Mouse (Mus musculus): Measurements from ENCODE around the gene Cep170b. TPM values are rescaled to one million over a fixed set of nuclear protein-coding genes. Genes with fewer than 3 reads are reported as not detected.

Cep170b gene
- polyA plus RNA-seq, 1 experiment from 2014 or later: 6.1 TPM

DNA sequence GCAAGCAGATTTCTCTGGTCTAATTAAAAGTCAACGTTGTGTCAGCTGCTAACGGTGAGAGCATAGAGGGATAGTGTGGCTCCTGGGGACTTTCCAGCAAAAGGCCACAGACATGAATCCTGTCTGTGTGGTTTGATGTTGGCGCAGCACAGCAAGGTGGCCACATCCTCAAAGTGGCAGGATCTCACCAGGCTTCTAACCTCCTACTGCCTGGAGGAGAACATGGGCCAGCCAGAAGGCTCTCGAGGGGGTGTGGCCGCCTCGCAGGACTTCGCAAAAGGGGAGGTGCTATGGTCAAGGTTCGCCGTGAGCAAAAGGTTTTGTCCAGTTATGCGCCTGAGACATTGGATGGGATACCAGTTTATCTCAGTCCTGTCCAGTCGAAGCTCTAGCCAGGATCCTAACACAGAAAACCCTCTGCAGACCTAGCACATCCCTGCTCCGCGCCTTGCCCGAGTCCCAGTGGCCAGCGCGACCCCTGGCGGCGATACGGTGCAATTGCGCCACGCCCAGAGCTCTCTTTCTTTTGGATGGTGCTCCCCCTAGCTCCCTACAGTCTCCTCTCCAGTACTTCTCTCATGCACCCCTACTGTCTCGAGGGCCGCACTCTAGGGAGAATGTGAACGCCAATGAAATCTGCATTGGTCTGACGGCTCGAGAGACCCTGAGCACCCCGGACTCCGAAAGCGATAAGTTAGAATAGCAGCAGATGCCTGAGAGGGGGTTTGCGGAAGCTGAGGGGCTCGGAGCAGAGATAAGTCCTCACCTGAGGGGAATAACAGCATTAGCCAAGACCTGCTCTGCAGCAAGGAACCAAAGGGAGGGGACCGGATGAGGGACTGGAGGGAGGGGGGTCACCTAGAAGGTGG is 13.3 kb upstream of the Cep170b start:
- H3K9me3 ChIP-seq (ENCODE audit: control insufficient read depth, low read length): no peaks in the 10 kb centered on the region
- H3K36me3 ChIP-seq (ENCODE audit: control insufficient read depth, insufficient read depth, low read length): no peaks in the 10 kb centered on the region
- H3K4me2 ChIP-seq (ENCODE audit: low read length): peak overlapping the region; percentile 59
- peaks cover 24% of the 10 kb centered on the region for H3K27me3 ChIP-seq (ENCODE audit: control insufficient read depth, insufficient read depth, low read length)
- H3K4me1 ChIP-seq (ENCODE audit: control insufficient read depth in 2 of 2, insufficient read depth in 2 of 2, low read length in 2 of 2): peaks cover 4 to 13% of the 10 kb centered on the region in 2 experiments; a peak in 3 of 4 replicates
- ATAC-seq (ENCODE audit: insufficient number of reproducible peaks, insufficient read depth, low FRiP score, low read depth): peak; percentile 46
- 9% methylated on average over 32 of the region's 32 CpGs for WGBS
- H3K9ac ChIP-seq (ENCODE audit: low read length): peak overlapping the region; percentile 46; the same call in 1 of the 2 replicates
- H3K4me3 ChIP-seq (ENCODE audit: control insufficient read depth in 1 of 2, insufficient read depth in 1 of 2, low read depth in 1 of 2, low read length in 2 of 2): peak overlapping the region; percentile 19 to 21; a peak in 3 of 4 replicates
- no peak overlapping the region for H3K27ac ChIP-seq (replicated peaks in 1 of 2; ENCODE audit: control insufficient read depth in 1 of 2, insufficient read depth in 1 of 2, low read depth in 2 of 2, low read length in 2 of 2)

DNA sequence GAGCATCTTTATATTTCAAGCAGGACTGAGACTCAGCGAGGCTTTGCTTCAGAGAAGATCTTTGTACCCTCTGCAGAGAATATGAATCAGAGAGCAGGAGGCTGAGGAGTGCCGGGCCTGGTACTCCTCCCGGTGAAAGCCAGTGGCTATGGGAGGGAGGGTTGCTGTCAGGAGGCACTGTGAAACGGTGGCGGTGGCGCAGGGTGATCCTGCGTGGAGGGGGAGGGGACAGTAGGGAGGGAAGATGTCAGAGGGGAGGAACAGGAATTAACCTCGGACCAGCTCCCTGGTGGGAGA is 12.7 kb upstream of the Cep170b start:
- Histone ChIP-seq H3K4me1 (ENCODE audit: control insufficient read depth in 2 of 2, insufficient read depth in 2 of 2, low read length in 2 of 2) (peaks cover 4 to 13% of the 10 kb centered on the region in 2 experiments; a peak in 3 of 4 replicates), H3K27me3 (ENCODE audit: control insufficient read depth, insufficient read depth, low read length) (peaks cover 21% of the 10 kb centered on the region), H3K27ac (replicated peaks in 1 of 2; ENCODE audit: control insufficient read depth in 1 of 2, insufficient read depth in 1 of 2, low read depth in 2 of 2, low read length in 2 of 2) (no peak overlapping the region), H3K36me3 (ENCODE audit: control insufficient read depth, insufficient read depth, low read length) (no peaks in the 10 kb centered on the region), H3K4me3 (ENCODE audit: control insufficient read depth in 1 of 2, insufficient read depth in 1 of 2, low read depth in 1 of 2, low read length in 2 of 2) (no peak overlapping the region), H3K9me3 (ENCODE audit: control insufficient read depth, low read length) (no peaks in the 10 kb centered on the region), H3K9ac (ENCODE audit: low read length) (no peak overlapping the region), H3K4me2 (ENCODE audit: low read length) (peak overlapping the region; percentile 59)
- 0 out of 2 replicates have a peak, but pooled peaks have one; percentile 2 for ATAC-seq (ENCODE audit: insufficient number of reproducible peaks, insufficient read depth, low FRiP score, low read depth)
- 6% methylated on average over 8 of the region's 8 CpGs for WGBS

DNA sequence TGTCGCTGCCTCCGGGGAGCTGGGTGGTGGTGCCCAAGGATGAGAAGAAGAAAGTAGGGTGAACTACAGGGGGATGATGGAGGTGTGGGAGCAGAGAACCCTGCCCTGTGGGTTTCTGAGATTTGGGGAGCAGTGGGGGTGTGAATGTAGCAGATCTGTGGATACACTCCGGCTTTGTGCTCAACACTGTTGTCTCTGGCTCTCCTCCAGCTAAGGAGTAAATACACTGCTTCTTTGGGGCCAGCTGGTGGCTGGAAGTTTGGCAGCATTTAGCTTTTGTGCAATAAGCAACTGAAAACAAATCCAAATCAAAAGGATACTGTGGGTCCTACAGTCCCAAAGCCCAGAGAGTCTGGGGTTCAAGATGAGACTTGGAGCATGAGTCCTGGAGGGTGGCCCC is 6.3 kb upstream of the Cep170b start:
- ATAC-seq (ENCODE audit: insufficient number of reproducible peaks, insufficient read depth, low FRiP score, low read depth): no peak
- no peak overlapping the region for H3K9ac ChIP-seq (ENCODE audit: low read length)
- peaks cover 4 to 8% of the 10 kb centered on the region in 2 experiments; a peak in 2 of 4 replicates for H3K4me1 ChIP-seq (ENCODE audit: control insufficient read depth in 2 of 2, insufficient read depth in 2 of 2, low read length in 2 of 2)
- H3K36me3 ChIP-seq (ENCODE audit: control insufficient read depth, insufficient read depth, low read length): no peaks in the 10 kb centered on the region
- 54% methylated on average over 3 of the region's 3 CpGs for WGBS
- no peak overlapping the region for H3K27ac ChIP-seq (replicated peaks in 1 of 2; ENCODE audit: control insufficient read depth in 1 of 2, insufficient read depth in 1 of 2, low read depth in 2 of 2, low read length in 2 of 2)
- no peak overlapping the region for H3K4me3 ChIP-seq (ENCODE audit: control insufficient read depth in 1 of 2, insufficient read depth in 1 of 2, low read depth in 1 of 2, low read length in 2 of 2)
- H3K4me2 ChIP-seq (ENCODE audit: low read length): no peak overlapping the region
- H3K27me3 ChIP-seq (ENCODE audit: control insufficient read depth, insufficient read depth, low read length): 0 out of 2 replicates have a peak, but pooled peaks cover 4% of the 10 kb centered on the region
- H3K9me3 ChIP-seq (ENCODE audit: control insufficient read depth, low read length): no peaks in the 10 kb centered on the region

DNA sequence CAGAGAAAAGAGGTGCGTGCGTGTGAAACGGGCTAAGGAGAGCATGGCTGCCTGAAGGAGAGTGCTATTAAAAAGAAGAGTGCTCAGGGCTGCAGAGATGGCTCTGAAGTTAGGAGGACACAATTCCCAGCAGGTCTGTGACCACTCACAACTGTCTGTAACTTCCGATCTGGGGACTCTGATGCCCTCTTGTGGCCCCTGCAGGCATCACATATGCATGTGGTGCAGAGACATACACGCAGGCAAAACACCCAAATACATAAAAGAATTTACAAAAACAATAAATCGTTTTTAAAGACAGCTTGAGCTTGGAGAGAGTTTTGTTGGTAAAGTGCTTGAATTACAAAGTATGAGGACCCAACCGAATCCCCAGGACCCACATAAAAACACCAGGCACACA is 3.1 kb upstream of the Cep170b start:
- WGBS: 30% methylated on average over 7 of the region's 7 CpGs
- no peaks in the 10 kb centered on the region for H3K36me3 ChIP-seq (ENCODE audit: control insufficient read depth, insufficient read depth, low read length)
- H3K9ac ChIP-seq (ENCODE audit: low read length): no peak overlapping the region
- H3K4me3 ChIP-seq (ENCODE audit: control insufficient read depth in 1 of 2, insufficient read depth in 1 of 2, low read depth in 1 of 2, low read length in 2 of 2): no peak overlapping the region
- 0 out of 2 replicates have a peak, but pooled peaks cover 3% of the 10 kb centered on the region for H3K27me3 ChIP-seq (ENCODE audit: control insufficient read depth, insufficient read depth, low read length)
- peaks cover 5 to 13% of the 10 kb centered on the region in 2 experiments; a peak in 3 of 4 replicates for H3K4me1 ChIP-seq (ENCODE audit: control insufficient read depth in 2 of 2, insufficient read depth in 2 of 2, low read length in 2 of 2)
- no peak overlapping the region for H3K4me2 ChIP-seq (ENCODE audit: low read length)
- no peak for ATAC-seq (ENCODE audit: insufficient number of reproducible peaks, insufficient read depth, low FRiP score, low read depth)
- no peak overlapping the region for H3K27ac ChIP-seq (replicated peaks in 1 of 2; ENCODE audit: control insufficient read depth in 1 of 2, insufficient read depth in 1 of 2, low read depth in 2 of 2, low read length in 2 of 2)
- H3K9me3 ChIP-seq (ENCODE audit: control insufficient read depth, low read length): no peaks in the 10 kb centered on the region

DNA sequence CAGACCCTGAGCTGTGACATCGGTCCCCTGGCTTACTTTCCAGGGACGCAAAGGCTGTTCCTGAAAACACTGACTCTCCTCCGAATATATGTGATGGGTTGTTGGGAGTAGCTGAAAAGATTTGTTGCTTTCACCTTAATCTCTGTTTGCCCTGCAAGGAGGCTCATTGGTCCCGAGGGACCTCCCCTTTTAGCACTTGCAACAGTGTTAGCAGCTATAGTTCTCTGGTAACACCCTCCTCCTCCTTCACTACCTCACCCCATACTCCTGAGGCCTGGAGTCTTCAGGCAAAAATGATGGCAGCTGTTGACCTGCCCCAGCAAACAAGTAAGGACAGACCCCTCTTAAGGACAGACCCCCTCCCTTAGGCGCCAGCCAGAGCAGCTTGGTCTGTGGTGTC is 1.3 kb upstream of the Cep170b start:
- no peaks in the 10 kb centered on the region for H3K36me3 ChIP-seq (ENCODE audit: control insufficient read depth, insufficient read depth, low read length)
- ATAC-seq (ENCODE audit: insufficient number of reproducible peaks, insufficient read depth, low FRiP score, low read depth): no peak
- H3K9ac ChIP-seq (ENCODE audit: low read length): no peak overlapping the region
- no peak overlapping the region for H3K4me2 ChIP-seq (ENCODE audit: low read length)
- no peaks in the 10 kb centered on the region for H3K9me3 ChIP-seq (ENCODE audit: control insufficient read depth, low read length)
- peaks cover 5 to 11% of the 10 kb centered on the region in 2 experiments; a peak in 3 of 4 replicates for H3K4me1 ChIP-seq (ENCODE audit: control insufficient read depth in 2 of 2, insufficient read depth in 2 of 2, low read length in 2 of 2)
- no peak overlapping the region for H3K27ac ChIP-seq (replicated peaks in 1 of 2; ENCODE audit: control insufficient read depth in 1 of 2, insufficient read depth in 1 of 2, low read depth in 2 of 2, low read length in 2 of 2)
- 57% methylated on average over 5 of the region's 5 CpGs for WGBS
- H3K4me3 ChIP-seq (ENCODE audit: control insufficient read depth in 1 of 2, insufficient read depth in 1 of 2, low read depth in 1 of 2, low read length in 2 of 2): no peak overlapping the region
- 0 out of 2 replicates have a peak, but pooled peaks cover 3% of the 10 kb centered on the region for H3K27me3 ChIP-seq (ENCODE audit: control insufficient read depth, insufficient read depth, low read length)

DNA sequence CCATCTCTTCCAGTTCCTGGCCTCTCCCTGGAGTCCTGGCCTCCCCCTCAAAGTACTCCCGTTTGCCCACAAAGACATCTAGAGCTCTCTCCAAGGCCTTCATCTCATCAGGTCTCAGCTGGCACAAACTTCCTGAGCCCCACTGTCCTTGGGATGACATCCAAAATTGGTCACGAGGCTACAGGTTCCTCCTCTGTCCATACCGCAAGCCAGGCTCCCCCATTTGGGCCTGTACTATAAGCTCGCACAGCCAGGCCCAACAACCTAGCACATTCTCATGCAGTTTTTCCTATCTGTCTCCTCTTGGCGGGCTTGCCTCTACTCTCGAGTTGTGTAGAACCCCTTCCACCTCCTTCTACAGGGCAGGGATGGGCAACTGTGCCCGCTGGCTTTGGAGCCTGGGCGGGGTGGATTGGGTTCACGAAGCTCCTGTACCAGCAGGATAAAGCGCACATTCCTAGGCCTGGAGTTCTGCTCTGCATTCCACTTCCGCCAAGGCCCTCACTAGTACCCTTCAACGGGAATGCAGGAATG is 702 bp downstream of the Cep170b start:
- 0 out of 2 replicates have a peak, but pooled peaks cover 3% of the 10 kb centered on the region for H3K27me3 ChIP-seq (ENCODE audit: control insufficient read depth, insufficient read depth, low read length)
- H3K9ac ChIP-seq (ENCODE audit: low read length): peak overlapping the region; percentile 82; the same call in 1 of the 2 replicates
- H3K27ac ChIP-seq (replicated peaks in 1 of 2; ENCODE audit: control insufficient read depth in 1 of 2, insufficient read depth in 1 of 2, low read depth in 2 of 2, low read length in 2 of 2): peak overlapping the region; percentile 11 to 72; a peak in 3 of 4 replicates
- 35% methylated on average over 12 of the region's 12 CpGs for WGBS
- no peaks in the 10 kb centered on the region for H3K9me3 ChIP-seq (ENCODE audit: control insufficient read depth, low read length)
- no peaks in the 10 kb centered on the region for H3K36me3 ChIP-seq (ENCODE audit: control insufficient read depth, insufficient read depth, low read length)
- H3K4me3 ChIP-seq (ENCODE audit: control insufficient read depth in 1 of 2, insufficient read depth in 1 of 2, low read depth in 1 of 2, low read length in 2 of 2): peak overlapping the region; percentile 67 to 70
- no peak for ATAC-seq (ENCODE audit: insufficient number of reproducible peaks, insufficient read depth, low FRiP score, low read depth)
- peak overlapping the region; percentile 99 for H3K4me2 ChIP-seq (ENCODE audit: low read length)
- peaks cover 5 to 11% of the 10 kb centered on the region in 2 experiments; a peak in 3 of 4 replicates for H3K4me1 ChIP-seq (ENCODE audit: control insufficient read depth in 2 of 2, insufficient read depth in 2 of 2, low read length in 2 of 2)

DNA sequence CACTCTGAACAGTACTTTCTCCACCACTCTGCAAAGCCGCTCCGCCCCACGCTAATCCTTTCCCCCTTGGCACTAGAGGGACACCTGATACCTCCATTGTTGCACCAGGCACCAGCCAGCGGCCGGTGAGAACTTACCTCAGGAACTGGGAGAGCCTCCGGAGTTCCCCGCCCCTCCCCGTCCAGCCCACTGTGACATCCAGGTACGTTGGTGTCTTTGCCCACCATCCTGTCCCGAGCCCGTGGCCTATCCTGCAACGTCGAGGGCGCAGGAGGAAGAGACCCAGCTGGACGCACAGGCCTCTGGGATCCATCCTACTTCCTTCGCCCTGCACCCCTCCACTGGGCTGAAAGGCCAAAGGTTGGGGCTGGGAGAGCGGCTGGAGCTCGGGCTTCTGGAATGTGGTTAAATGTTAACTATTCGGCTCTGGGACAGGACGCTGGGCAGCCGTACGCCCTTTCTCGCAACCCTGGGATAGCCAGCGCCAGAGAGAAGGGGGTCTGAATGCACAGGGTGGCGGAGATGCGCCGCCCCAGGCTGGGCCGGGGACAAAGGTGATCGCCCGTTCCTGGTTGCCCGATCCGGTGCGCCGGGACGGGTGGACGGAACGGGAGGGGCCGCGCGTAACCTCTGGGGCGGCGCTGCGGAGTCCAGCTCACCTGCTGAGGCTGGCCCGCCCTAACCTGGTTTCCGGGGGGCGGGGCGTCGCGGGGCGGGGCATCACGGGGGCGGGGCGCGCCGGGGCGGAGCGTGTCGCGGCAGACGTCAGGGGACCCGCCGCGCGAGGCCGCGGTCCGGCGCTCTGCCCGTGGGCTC is 1.4 kb downstream of the Cep170b start:
- Histone ChIP-seq H3K36me3 (ENCODE audit: control insufficient read depth, insufficient read depth, low read length) (no peaks in the 10 kb centered on the region), H3K4me3 (ENCODE audit: control insufficient read depth in 1 of 2, insufficient read depth in 1 of 2, low read depth in 1 of 2, low read length in 2 of 2) (peak overlapping the region; percentile 67 to 70), H3K9me3 (ENCODE audit: control insufficient read depth, low read length) (no peaks in the 10 kb centered on the region), H3K4me1 (ENCODE audit: control insufficient read depth in 2 of 2, insufficient read depth in 2 of 2, low read length in 2 of 2) (peaks cover 5 to 11% of the 10 kb centered on the region in 2 experiments; a peak in 3 of 4 replicates), H3K27ac (replicated peaks in 1 of 2; ENCODE audit: control insufficient read depth in 1 of 2, insufficient read depth in 1 of 2, low read depth in 2 of 2, low read length in 2 of 2) (peak overlapping the region; percentile 11 to 72), H3K27me3 (ENCODE audit: control insufficient read depth, insufficient read depth, low read length) (0 out of 2 replicates have a peak, but pooled peaks cover 3% of the 10 kb centered on the region), H3K9ac (ENCODE audit: low read length) (peak overlapping the region; percentile 82), H3K4me2 (ENCODE audit: low read length) (peak overlapping the region; percentile 99)
- ATAC-seq (ENCODE audit: insufficient number of reproducible peaks, insufficient read depth, low FRiP score, low read depth): peak; percentile 47
- 3% methylated on average over 38 of the region's 69 CpGs for WGBS

All from heart, embryonic 14.5 days (tissue).